Comparison of ENCODE assay signal across 8 mouse cellular contexts in the genomic region with DNA sequence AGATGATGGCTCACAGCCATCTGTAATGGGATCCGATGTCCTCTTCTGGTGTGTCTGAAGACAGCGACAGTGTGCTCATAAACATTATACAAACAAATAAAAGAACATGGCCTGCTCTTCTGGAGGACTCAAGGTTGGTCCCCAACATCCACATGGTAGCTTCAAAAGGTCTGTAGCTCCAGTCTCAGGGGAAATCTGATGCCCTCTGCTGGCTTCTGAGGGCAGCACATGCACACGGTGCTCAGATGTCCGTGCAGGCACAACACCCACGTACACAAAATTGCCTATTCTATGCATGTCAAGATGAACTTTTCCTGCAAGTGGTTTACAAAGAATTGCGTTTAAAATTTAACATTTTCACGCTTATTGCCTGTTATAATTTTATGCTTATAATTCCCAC. TPM values are rescaled to one million over a fixed set of nuclear protein-coding genes. Genes with fewer than 3 reads are reported as not detected.
DNase-seq lines count a peak whose midpoint lies in the region; ATAC-seq and TF ChIP-seq lines count a peak whose summit lies in the region.
"Had no signal": no experiment of that assay in that cellular context is flagged by ENCODE, and none has a peak within 500 bp of the region (broad histone marks: within the 10 kb centered on the region; RNA-seq: fewer than 3 reads in every experiment).

No protein-coding gene starts in this region.

- H3K27me3 ChIP-seq in midbrain, embryonic 14.5 days (ENCODE audit: control insufficient read depth, insufficient read depth, low read length): peaks cover 3% of the 10 kb centered on the region; the same call in 1 of the 2 replicates
- H3K27me3 ChIP-seq in midbrain, embryonic 16.5 days (ENCODE audit: control insufficient read depth, insufficient read depth, low read depth, low read length): no peaks in the 10 kb centered on the region
- no peaks in the 10 kb centered on the region for H3K27me3 ChIP-seq in intestine, postnatal 0 days (replicated peaks; ENCODE audit: control insufficient read depth, insufficient read depth, low read length)
- H3K27me3 ChIP-seq: heart, embryonic 15.5 days had no signal

- TF ChIP-seq CTCF in intestine, postnatal 0 days (IDR thresholded peaks at IDR 0.05; ENCODE audit: low read depth): peak; percentile 84

- H3K4me3 ChIP-seq in midbrain, embryonic 14.5 days (replicated peaks; ENCODE audit: low read depth, low read length): no peak overlapping the region
- H3K4me3 ChIP-seq in midbrain, embryonic 16.5 days (ENCODE audit: low read depth, low read length): no peak overlapping the region
- H3K4me3 ChIP-seq in intestine, postnatal 0 days (ENCODE audit: low read depth, low read length): no peak overlapping the region
- H3K4me3 ChIP-seq: heart, embryonic 15.5 days had no signal

- no peak for ATAC-seq in midbrain, embryonic 14.5 days (ENCODE audit: low FRiP score, low TSS enrichment)
- no peak for ATAC-seq in midbrain, embryonic 16.5 days
- ATAC-seq in intestine, postnatal 0 days: no peak
- peak; percentile 80 for ATAC-seq in megakaryocyte-erythroid progenitor cell, adult 5-6 weeks (replicated peaks; ENCODE audit: low FRiP score, low TSS enrichment, poor library complexity, severe bottlenecking)

- WGBS in midbrain, embryonic 14.5 days: 54% methylated on average over 7 of the region's 7 CpGs
- WGBS in midbrain, embryonic 16.5 days: 47% methylated on average over 7 of the region's 7 CpGs
- 39% methylated on average over 7 of the region's 7 CpGs for whole genome bisulfite sequencing in intestine, postnatal 0 days

- H3K27ac ChIP-seq in midbrain, embryonic 14.5 days (replicated peaks; ENCODE audit: low read depth, low read length): no peak overlapping the region
- no peak overlapping the region for H3K27ac ChIP-seq in midbrain, embryonic 16.5 days (ENCODE audit: low read length)
- H3K27ac ChIP-seq in intestine, postnatal 0 days (ENCODE audit: low read depth, low read length): peak overlapping the region; percentile 68; the same call in 1 of the 2 replicates
- H3K27ac ChIP-seq: heart, embryonic 15.5 days had no signal

- intact Hi-C loops in left cerebral cortex, postnatal 4 days (cut with DNase I): loop anchor here (5.0 kb wide), 1 partner anchor 294 kb away; no protein-coding TSS in a partner anchor

- no peaks in the 10 kb centered on the region for H3K4me1 ChIP-seq in midbrain, embryonic 14.5 days (ENCODE audit: control insufficient read depth, insufficient read depth, low read length)
- no peaks in the 10 kb centered on the region for H3K4me1 ChIP-seq in midbrain, embryonic 16.5 days (ENCODE audit: control insufficient read depth, insufficient read depth, low read length)
- peaks cover 4% of the 10 kb centered on the region; the same call in 1 of the 2 replicates for H3K4me1 ChIP-seq in intestine, postnatal 0 days (replicated peaks; ENCODE audit: control insufficient read depth, insufficient read depth, low read length)
- H3K4me1 ChIP-seq: heart, embryonic 15.5 days had no signal

- no peak overlapping the region for H3K4me2 ChIP-seq in midbrain, embryonic 14.5 days (ENCODE audit: low read length)
- no peak overlapping the region for H3K4me2 ChIP-seq in midbrain, embryonic 16.5 days (ENCODE audit: low read length)
- H3K4me2 ChIP-seq in intestine, postnatal 0 days (replicated peaks; ENCODE audit: low read depth): peak overlapping the region; percentile 51
- H3K4me2 ChIP-seq: heart, embryonic 15.5 days had no signal

- H3K36me3 ChIP-seq in midbrain, embryonic 14.5 days (ENCODE audit: control insufficient read depth, insufficient read depth, low read length): no peaks in the 10 kb centered on the region
- no peaks in the 10 kb centered on the region for H3K36me3 ChIP-seq in midbrain, embryonic 16.5 days (ENCODE audit: control insufficient read depth, insufficient read depth, low read length)
- H3K36me3 ChIP-seq in intestine, postnatal 0 days (ENCODE audit: control insufficient read depth, insufficient read depth): no peaks in the 10 kb centered on the region
- H3K36me3 ChIP-seq: heart, embryonic 15.5 days had no signal

- peak; percentile 39 for DNase-seq in midbrain, embryonic 14.5 days
- peak; percentile 25 to 44 for DNase-seq in adrenal gland, postnatal 36 days
- no peak for DNase-seq in left cerebral cortex, postnatal 4 days
- no peak for DNase-seq in gastrocnemius, postnatal 25 days

- no peak overlapping the region for H3K9ac ChIP-seq in midbrain, embryonic 14.5 days (replicated peaks; ENCODE audit: low read length)
- H3K9ac ChIP-seq in midbrain, embryonic 16.5 days (ENCODE audit: low read depth, low read length): no peak overlapping the region
- H3K9ac ChIP-seq in intestine, postnatal 0 days (ENCODE audit: low read depth, low read length): no peak overlapping the region
- H3K9ac ChIP-seq: heart, embryonic 15.5 days had no signal

- no peaks in the 10 kb centered on the region for H3K9me3 ChIP-seq in midbrain, embryonic 14.5 days (ENCODE audit: control insufficient read depth, low read length)
- no peaks in the 10 kb centered on the region for H3K9me3 ChIP-seq in midbrain, embryonic 16.5 days (replicated peaks; ENCODE audit: control insufficient read depth, low read length, poor library complexity, severe bottlenecking)
- H3K9me3 ChIP-seq in intestine, postnatal 0 days (ENCODE audit: control insufficient read depth): no peaks in the 10 kb centered on the region
- H3K9me3 ChIP-seq: heart, embryonic 15.5 days had no signal

RNA-seq across cellular contexts. Expression of gene Cxcr1, which starts 1.5 kb away (rescaled TPM):
- polyA plus RNA-seq in midbrain, embryonic 14.5 days (2014; fragmentation: Nextera tagmentation; extraction: Ambion mirVana): not detected in 2 replicates
- polyA plus RNA-seq in midbrain, embryonic 16.5 days (2015; fragmentation: Nextera tagmentation; extraction: Ambion mirVana): not detected in 2 replicates
- total RNA-seq in adrenal gland, postnatal 36 days (2021): not detected
- polyA plus RNA-seq in intestine, postnatal 0 days (2015; fragmentation: Nextera tagmentation; extraction: Ambion mirVana): not detected in 2 replicates
- not detected in 2 replicates for total RNA-seq in megakaryocyte-erythroid progenitor cell, adult 5-6 weeks (2014; fragmentation: Nextera tagmentation)
- total RNA-seq in megakaryocyte-erythroid progenitor cell, adult 5-6 weeks (2017): not detected in 2 replicates
- not detected for total RNA-seq in left cerebral cortex, postnatal 4 days (2021)
- not detected for total RNA-seq in gastrocnemius, postnatal 25 days (2021)
- polyA plus RNA-seq: heart, embryonic 15.5 days had no signal

RNA-seq across cellular contexts. Expression of gene Arpc2, which starts 39.9 kb away (rescaled TPM):
- polyA plus RNA-seq in midbrain, embryonic 14.5 days (2014; fragmentation: Nextera tagmentation; extraction: Ambion mirVana): 322 and 338 TPM in 2 replicates
- 434 and 444 TPM in 2 replicates for polyA plus RNA-seq in midbrain, embryonic 16.5 days (2015; fragmentation: Nextera tagmentation; extraction: Ambion mirVana)
- total RNA-seq in adrenal gland, postnatal 36 days (2021): 100 to 1,000 TPM; 181 to 203 TPM
- 528 and 529 TPM in 2 replicates for polyA plus RNA-seq in intestine, postnatal 0 days (2015; fragmentation: Nextera tagmentation; extraction: Ambion mirVana)
- 211 and 242 TPM in 2 replicates for total RNA-seq in megakaryocyte-erythroid progenitor cell, adult 5-6 weeks (2014; fragmentation: Nextera tagmentation)
- total RNA-seq in megakaryocyte-erythroid progenitor cell, adult 5-6 weeks (2017): 228 and 233 TPM in 2 replicates
- total RNA-seq in left cerebral cortex, postnatal 4 days (2021): 100 to 1,000 TPM; 333 to 372 TPM
- total RNA-seq in gastrocnemius, postnatal 25 days (2021): 10 to 100 TPM; 62.7 to 70.6 TPM

RNA-seq across cellular contexts. Expression of gene Cxcr2, which starts 42.2 kb away (rescaled TPM):
- not detected in 2 replicates for polyA plus RNA-seq in midbrain, embryonic 14.5 days (2014; fragmentation: Nextera tagmentation; extraction: Ambion mirVana)
- polyA plus RNA-seq in midbrain, embryonic 16.5 days (2015; fragmentation: Nextera tagmentation; extraction: Ambion mirVana): 0.08 and 0.09 TPM in 2 replicates
- under 1 TPM in 1 of 2 experiments, not detected in 1; 0.23 TPM for total RNA-seq in adrenal gland, postnatal 36 days (2021)
- 0.07 TPM in 2 replicates for polyA plus RNA-seq in intestine, postnatal 0 days (2015; fragmentation: Nextera tagmentation; extraction: Ambion mirVana)
- total RNA-seq in megakaryocyte-erythroid progenitor cell, adult 5-6 weeks (2014; fragmentation: Nextera tagmentation): 1.5 TPM in 1 of 2 replicates, not detected in the other
- 0.38 and 0.57 TPM in 2 replicates for total RNA-seq in megakaryocyte-erythroid progenitor cell, adult 5-6 weeks (2017)
- total RNA-seq in left cerebral cortex, postnatal 4 days (2021): under 1 TPM in 1 of 2 experiments, not detected in 1; 0.12 TPM
- total RNA-seq in gastrocnemius, postnatal 25 days (2021): not detected

Comparison
In these comparisons a context has a peak if more than half of its experiments do, and no peak if none do; other contexts are left out.
1. DNase-seq: peak in midbrain, embryonic 14.5 days (single experiment) and adrenal gland, postnatal 36 days (2 of 2); none in left cerebral cortex, postnatal 4 days (single experiment) and gastrocnemius, postnatal 25 days (single experiment).